Mouse (Mus musculus): ENCODE measurements around the gene Renbp. TPM values are rescaled to one million over a fixed set of nuclear protein-coding genes. Genes with fewer than 3 reads are reported as not detected.

Gene Renbp
- total RNA-seq, 2 experiments from 2014 or later, result 1.4 to 1.7 TPM

GRCm38 (mm10) chrX:73877014-73877413 lies 53.6 kb downstream of the Renbp start:
- DNase-seq, result no peak
- Histone ChIP-seq H3K27ac (no peak overlapping the region), H3K4me3 (no peak overlapping the region)
- TF ChIP-seq CTCF (IDR thresholded peaks at IDR 0.05), result no peak
- intact Hi-C loops (cut with DNase I), result no loop called here

GRCm38 (mm10) chrX:73875881-73876280 lies 54.8 kb downstream of the Renbp start:
- H3K27ac ChIP-seq, result no peak overlapping the region
- TF ChIP-seq CTCF (IDR thresholded peaks at IDR 0.05), result no peak
- intact Hi-C loops (cut with DNase I), result no loop called here

More at GRCm38 (mm10) chrX:73875881-73876280, 54.8 kb downstream of the Renbp start:
- H3K4me3 ChIP-seq, result no peak overlapping the region
- no peak for DNase-seq

Other genes starting within 250 kb of the Renbp start
- 10 to 100 TPM; 48.5 to 55.8 TPM for gene Bcap31, start 214.7 kb downstream of the Renbp start, total RNA-seq (2021)
- gene Abcd1, start 214.3 kb downstream of the Renbp start, total RNA-seq (2021), result 10 to 100 TPM; 20.1 to 24.2 TPM
- under 1 TPM; 0.54 to 0.75 TPM for gene Plxnb3, start 173.8 kb downstream of the Renbp start, total RNA-seq (2021)
- 10 to 100 TPM; 34.6 to 41.2 TPM for gene Srpk3, start 156.4 kb downstream of the Renbp start, total RNA-seq (2021)
- 100 to 1,000 TPM; 384 to 433 TPM for gene Idh3g, start 144.0 kb downstream of the Renbp start, total RNA-seq (2021)
- gene Ssr4, start 143.8 kb downstream of the Renbp start, total RNA-seq (2021), result 10 to 100 TPM; 77.3 to 79.0 TPM
- gene Pdzd4, start 105.9 kb downstream of the Renbp start, total RNA-seq (2021), result 1 to 10 TPM in 1 of 2 experiments, under 1 TPM in 1; 0.56 to 1.3 TPM
- gene Avpr2, start 38.7 kb downstream of the Renbp start, total RNA-seq (2021), result not detected
- gene L1cam, start 34.7 kb downstream of the Renbp start, total RNA-seq (2021), result 1 to 10 TPM; 2.3 to 3.2 TPM
- under 1 TPM; 0.59 to 0.89 TPM for gene Arhgap4, start 9.0 kb downstream of the Renbp start, total RNA-seq (2021)
- gene Naa10, start 8.9 kb downstream of the Renbp start, total RNA-seq (2021), result 10 to 100 TPM; 51.2 to 63.4 TPM
- 10 to 100 TPM; 35.5 to 36.0 TPM for gene Hcfc1, start 35.5 kb upstream of the Renbp start, total RNA-seq (2021)
- 10 to 100 TPM; 35.1 to 40.5 TPM for gene Irak1, start 93.1 kb upstream of the Renbp start, total RNA-seq (2021)
- not detected for gene Opn1mw, start 196.6 kb upstream of the Renbp start, total RNA-seq (2021)
- gene Mecp2, start 204.5 kb upstream of the Renbp start, total RNA-seq (2021), result 10 to 100 TPM; 29.0 to 29.3 TPM
- gene Tex28, start 237.0 kb upstream of the Renbp start, total RNA-seq (2021), result not detected
- gene Tktl1, start 246.4 kb upstream of the Renbp start, total RNA-seq (2021), result not detected